Mouse (Mus musculus) erythroblast, embryonic 14.5 days (primary cell): ENCODE measurements around the gene Mindy4.

Experiments
- GATA1 ChIP-seq: IDR thresholded peaks from 2 replicates; pipeline ENCODE4 v1.6.1; 2012; ENCODE audit warnings: low read length, inconsistent platforms, mixed read lengths
- TAL1 ChIP-seq: IDR thresholded peaks from 3 replicates; pipeline ENCODE4 v1.6.1; 2012; ENCODE audit warnings: low read length, inconsistent platforms, mixed read lengths

- no peak for TF ChIP-seq GATA1
- no peak for TF ChIP-seq TAL1
Observed at GRCm38 (mm10) chr6:55346491-55346890, 143.3 kb downstream of the Mindy4 start.
